Mouse (Mus musculus) kidney, embryonic 15.5 days (tissue): Measurements from ENCODE around the gene Cd69. TPM values are rescaled to one million over a fixed set of nuclear protein-coding genes. Genes with fewer than 3 reads are reported as not detected.

Source experiments
- polyA plus RNA-seq: library from polyadenylated mRNA; unstranded; fragments of >200 nt; fragmentation: Nextera tagmentation; extraction: Ambion mirVana; gene quantifications from 2 replicates; pipeline ENCODE4 v1.2.1, GENCODE M21; 2015

The Cd69 gene
- polyA plus RNA-seq, 1 experiment from 2014 or later: not detected

Other genes starting within 250 kb of the Cd69 start
- gene Klrb1f, start 229.5 kb downstream of the Cd69 start, polyA plus RNA-seq: 0.26 and 0.29 TPM in 2 replicates
- gene Clec2e, start 174.5 kb downstream of the Cd69 start, polyA plus RNA-seq: 0.06 TPM in 1 of 2 replicates, not detected in the other
- gene Clec2d, start 94.8 kb downstream of the Cd69 start, polyA plus RNA-seq: 0.51 and 1.1 TPM in 2 replicates
- not detected in 2 replicates for gene 4922502D21Rik, start 56.4 kb upstream of the Cd69 start, polyA plus RNA-seq
- gene Clec12a, start 67.3 kb upstream of the Cd69 start, polyA plus RNA-seq: 0.71 and 1.2 TPM in 2 replicates
- gene Clec12b, start 110.4 kb upstream of the Cd69 start, polyA plus RNA-seq: not detected in 2 replicates
- 2.2 and 2.7 TPM in 2 replicates for gene Clec1b, start 121.9 kb upstream of the Cd69 start, polyA plus RNA-seq
- 0.45 and 0.55 TPM in 2 replicates for gene Clec9a, start 133.4 kb upstream of the Cd69 start, polyA plus RNA-seq
- 8.6 and 9.5 TPM in 2 replicates for gene Clec1a, start 176.6 kb upstream of the Cd69 start, polyA plus RNA-seq
- 0.17 TPM in 1 of 2 replicates, not detected in the other for gene Olr1, start 231.7 kb upstream of the Cd69 start, polyA plus RNA-seq
- 44.7 and 45.4 TPM in 2 replicates for gene Tmem52b, start 237.1 kb upstream of the Cd69 start, polyA plus RNA-seq